ENCODE assay signal across 18 mouse cellular contexts in genomic region chr10:118100570-118100969, GRCm38 (mm10). TPM values are rescaled to one million over a fixed set of nuclear protein-coding genes. Genes with fewer than 3 reads are reported as not detected.
DNase-seq lines count a peak whose midpoint lies in the region; ATAC-seq and TF ChIP-seq lines count a peak whose summit lies in the region.
"Had no signal": no experiment of that assay in that cellular context is flagged by ENCODE, and none has a peak within 500 bp of the region (broad histone marks: within the 10 kb centered on the region; RNA-seq: fewer than 3 reads in every experiment).

No protein-coding gene starts in this region.

- TF ChIP-seq CTCF in liver, adult 2 months (IDR thresholded peaks at IDR 0.05; ENCODE audit: low read depth, low read length) = no peak
- TF ChIP-seq CTCF in CH12.LX (conservative IDR thresholded peaks at IDR 0.05 in 1 of 2, IDR thresholded peaks at IDR 0.05 in 1 of 2; ENCODE audit: low read depth in 2 of 2, low read length in 2 of 2) = no peak

- in situ Hi-C loops in CH12.LX (cut with MboI; ENCODE audit: low pct_ligation_motif_present, low pct_unique_long_range_greater_than_20kb, low sequenced_read_pairs) = loop anchor here (25.0 kb wide), 1 partner anchor 263 kb away; the partner anchor contains the start of gene Rap1b

- H3K9ac ChIP-seq in liver, adult 2 months (ENCODE audit: low read depth, low read length) = no peak overlapping the region
- no peak overlapping the region for H3K9ac ChIP-seq in liver, embryonic 11.5 days (ENCODE audit: low read depth, low read length)
- H3K9ac ChIP-seq in CH12.LX (ENCODE audit: insufficient read depth, low read depth) = no peak overlapping the region
- H3K9ac ChIP-seq: embryonic facial prominence, embryonic 13.5 days; liver, embryonic 13.5 days had no signal

- no peak for TF ChIP-seq RAD21 in CH12.LX (IDR thresholded peaks at IDR 0.05; ENCODE audit: low read depth, low read length)

- TF ChIP-seq POLR2A in liver, adult 2 months (IDR thresholded peaks at IDR 0.05; ENCODE audit: extremely low read depth, insufficient read depth, low read length) = no peak
- no peak for TF ChIP-seq POLR2A in CH12.LX (IDR thresholded peaks at IDR 0.05; ENCODE audit: low read depth, low read length)

- TF ChIP-seq EP300 in CH12.LX (IDR thresholded peaks at IDR 0.05; ENCODE audit: low read length) = no peak

- no peaks in the 10 kb centered on the region for H3K79me2 ChIP-seq in liver, adult 2 months (ENCODE audit: control insufficient read depth, insufficient read depth, low read length)
- H3K79me2 ChIP-seq in CH12.LX (replicated peaks; ENCODE audit: control insufficient read depth, extremely low read depth, insufficient read depth, poor library complexity, severe bottlenecking) = no peaks in the 10 kb centered on the region

- 60% methylated on average over 5 of the region's 5 CpGs for WGBS in liver, adult 2 months
- WGBS in liver, embryonic 11.5 days = 70% methylated on average over 5 of the region's 5 CpGs

- no peak overlapping the region for H3K27ac ChIP-seq in liver, adult 2 months (replicated peaks; ENCODE audit: insufficient read depth, low read depth, low read length)
- no peak overlapping the region for H3K27ac ChIP-seq in liver, embryonic 11.5 days (ENCODE audit: low read depth, low read length)
- no peak overlapping the region for H3K27ac ChIP-seq in CH12.LX (ENCODE audit: insufficient read depth, low read depth)
- H3K27ac ChIP-seq: embryonic facial prominence, embryonic 13.5 days; forebrain, embryonic 10.5 days; liver, embryonic 13.5 days; midbrain, embryonic 10.5 days had no signal

- H3K36me3 ChIP-seq in liver, adult 2 months (ENCODE audit: control insufficient read depth, insufficient read depth, low read length) = no peaks in the 10 kb centered on the region
- no peaks in the 10 kb centered on the region for H3K36me3 ChIP-seq in liver, embryonic 11.5 days (ENCODE audit: control insufficient read depth, insufficient read depth, low read length)
- no peaks in the 10 kb centered on the region for H3K36me3 ChIP-seq in CH12.LX (replicated peaks in 1 of 2; ENCODE audit: control insufficient read depth in 1 of 2, insufficient read depth in 1 of 2, low read length in 1 of 2)
- H3K36me3 ChIP-seq: embryonic facial prominence, embryonic 13.5 days; forebrain, embryonic 10.5 days; liver, embryonic 13.5 days; midbrain, embryonic 10.5 days had no signal

- no peak overlapping the region for H3K4me2 ChIP-seq in liver, embryonic 11.5 days
- H3K4me2 ChIP-seq in CH12.LX (ENCODE audit: insufficient read depth, low read depth, poor library complexity, severe bottlenecking) = no peak overlapping the region
- H3K4me2 ChIP-seq: embryonic facial prominence, embryonic 13.5 days; liver, embryonic 13.5 days had no signal

- ATAC-seq in liver, embryonic 11.5 days (replicated peaks; ENCODE audit: low FRiP score) = no peak
- ATAC-seq in neutrophil, adult 5-6 weeks (ENCODE audit: extremely low read depth, insufficient number of reproducible peaks, low FRiP score, poor library complexity, severe bottlenecking) = peak; percentile 5; the same call in 1 of the 2 replicates

- peaks cover 2% of the 10 kb centered on the region for H3K4me1 ChIP-seq in liver, adult 2 months (ENCODE audit: control insufficient read depth, insufficient read depth, low read length)
- H3K4me1 ChIP-seq in liver, embryonic 11.5 days (replicated peaks; ENCODE audit: control insufficient read depth, insufficient read depth, low read length) = peaks cover 5% of the 10 kb centered on the region
- peaks cover 16 to 46% of the 10 kb centered on the region in 2 experiments for H3K4me1 ChIP-seq in CH12.LX (ENCODE audit: control insufficient read depth in 1 of 2, insufficient read depth in 2 of 2)
- H3K4me1 ChIP-seq: embryonic facial prominence, embryonic 13.5 days had no signal

- no peaks in the 10 kb centered on the region for H3K9me3 ChIP-seq in liver, embryonic 11.5 days (ENCODE audit: control insufficient read depth, low read length)
- H3K9me3 ChIP-seq in CH12.LX (replicated peaks; ENCODE audit: low read length) = peaks cover 12% of the 10 kb centered on the region
- H3K9me3 ChIP-seq: embryonic facial prominence, embryonic 13.5 days; forebrain, embryonic 10.5 days; liver, embryonic 13.5 days had no signal

- H3K4me3 ChIP-seq in liver, adult 2 months (ENCODE audit: insufficient read depth, low read depth, low read length) = no peak overlapping the region
- no peak overlapping the region for H3K4me3 ChIP-seq in liver, embryonic 11.5 days (ENCODE audit: low read depth, low read length)
- H3K4me3 ChIP-seq in CH12.LX (replicated peaks in 1 of 3; ENCODE audit: low read depth in 2 of 3, low read length in 2 of 3, poor library complexity in 1 of 3) = no peak overlapping the region
- H3K4me3 ChIP-seq: embryonic facial prominence, embryonic 13.5 days; forebrain, embryonic 10.5 days; liver, embryonic 13.5 days; midbrain, embryonic 10.5 days had no signal

- H3K27me3 ChIP-seq in liver, adult 2 months (ENCODE audit: control insufficient read depth, insufficient read depth, low read length) = no peaks in the 10 kb centered on the region
- no peaks in the 10 kb centered on the region for H3K27me3 ChIP-seq in liver, embryonic 11.5 days (replicated peaks; ENCODE audit: control insufficient read depth, insufficient read depth, low read length)
- H3K27me3 ChIP-seq in CH12.LX (replicated peaks) = no peaks in the 10 kb centered on the region
- H3K27me3 ChIP-seq: embryonic facial prominence, embryonic 13.5 days; liver, embryonic 13.5 days had no signal

- DNase-seq in liver, adult 2 months (ENCODE audit: extremely low read depth, low read depth, low spot score) = peak; percentile 19
- no peak for DNase-seq in liver, embryonic 11.5 days (ENCODE audit: low spot score)
- peak; percentile 65 for DNase-seq in CH12.LX (ENCODE audit: extremely low read depth)
- DNase-seq in induced T-regulatory cell, adult 2 months (ENCODE audit: low read depth) = peak; percentile 89
- no peak for DNase-seq in c-Kit-positive CD71-positive TER-119-positive erythroid progenitor cells, embryonic 14.5 days (ENCODE audit: low spot score)
- DNase-seq in right cerebral cortex, postnatal 36 days (ENCODE audit: low spot score in 2 of 2) = no peak
- DNase-seq in yolk sac, embryonic 10.5 days (ENCODE audit: low spot score) = no peak
- DNase-seq: cerebellum, adult 11-12 months; kidney, adult 11 months; kidney, postnatal 10 days; layer of hippocampus, postnatal 36 days; liver, embryonic 13.5 days; right cerebral cortex, postnatal 25 days; thymus, postnatal 14 days had no signal

- dilution Hi-C loops in CH12.LX (cut with MboI; ENCODE audit: extremely low pct_ligation_motif_present, extremely low pct_unique_long_range_greater_than_20kb, low sequenced_read_pairs) = no loop called here

TF ChIP-seq in CH12.LX, 34 proteins besides CTCF, POLR2A, EP300 and RAD21:
- 0 out of 2 replicates have a peak, but pooled peaks have one; percentile 19 for TF ChIP-seq MEF2A (IDR thresholded peaks at IDR 0.05; ENCODE audit: borderline replicate concordance, low read depth, low read length)
- no peak for TF ChIP-seq MAZ (IDR thresholded peaks at IDR 0.05; ENCODE audit: low read depth, low read length)
- no peak for TF ChIP-seq TBP (conservative IDR thresholded peaks at IDR 0.05; ENCODE audit: low read depth, low read length)
- no peak for TF ChIP-seq NRF1 (IDR thresholded peaks at IDR 0.05; ENCODE audit: low read depth, low read length)
- TF ChIP-seq JUN (IDR thresholded peaks at IDR 0.05; ENCODE audit: insufficient read depth, low read depth, low read length) = no peak
- TF ChIP-seq USF1 (IDR thresholded peaks at IDR 0.05; ENCODE audit: low read depth, low read length) = no peak
- TF ChIP-seq IRF4 (IDR thresholded peaks at IDR 0.05; ENCODE audit: low read depth, low read length) = peak; percentile 23; the same call in 1 of the 2 replicates
- no peak for TF ChIP-seq POLR2AphosphoS2 (IDR thresholded peaks at IDR 0.05; ENCODE audit: low read depth, low read length)
- no peak for TF ChIP-seq KAT2A (IDR thresholded peaks at IDR 0.05; ENCODE audit: insufficient replicate concordance, low read length)
TF ChIP-seq in CH12.LX: peak in this region for 2.

RNA-seq across cellular contexts. Expression of gene Mdm1, which starts 41.0 kb away (rescaled TPM):
- 0.94 and 1.1 TPM in 2 replicates for total RNA-seq in liver, adult 2 months (2014; rRNA removed)
- polyA plus RNA-seq in liver, adult 2 months (2012; rRNA removed) = 0.35 and 0.49 TPM in 2 replicates
- polyA plus RNA-seq in liver, embryonic 11.5 days (2014; fragmentation: Nextera tagmentation; extraction: Ambion mirVana) = 26.3 and 33.4 TPM in 2 replicates
- total RNA-seq in CH12.LX (2012; rRNA removed) (6.8 and 7.7 TPM in 2 replicates), CH12.LX (2014; rRNA removed) (10.4 and 12.6 TPM in 2 replicates)
- polyA plus RNA-seq in CH12.LX (2012; ENCODE audit: insufficient read length, low read depth) = 9.7 and 10.8 TPM in 2 replicates
- total RNA-seq in neutrophil, adult 5-6 weeks (2017) = 67.0 and 74.5 TPM in 2 replicates

Comparison
In these comparisons a context has a peak if more than half of its experiments do, and no peak if none do; other contexts are left out.
1. DNase-seq: peak in liver, adult 2 months (single experiment), CH12.LX (single experiment) and induced T-regulatory cell, adult 2 months (single experiment); none in liver, embryonic 11.5 days (single experiment), c-Kit-positive CD71-positive TER-119-positive erythroid progenitor cells, embryonic 14.5 days (single experiment), right cerebral cortex, postnatal 36 days (0 of 2) and yolk sac, embryonic 10.5 days (single experiment).